Mouse (Mus musculus) kidney, embryonic 16.5 days (tissue): ENCODE measurements around the gene Kcnb1. TPM values are rescaled to one million over a fixed set of nuclear protein-coding genes. Genes with fewer than 3 reads are reported as not detected.

Experiments
- ATAC-seq: fragments of 200-750 bp; cut with Nextera tagmentation; 2 replicates; pipeline ENCODE4 v1.8.0; 2017; ENCODE audit warnings: moderate TSS enrichment; ENCODE audit not compliant: low FRiP score, low TSS enrichment
- H3K27ac ChIP-seq: fragments of 300-500 bp; sonication (generic); 2 replicates; pipeline ENCODE4 v1.5.1; 2014; ENCODE audit warnings: low read length
- H3K27me3 ChIP-seq: fragments of 300-500 bp; sonication (generic); 2 replicates; pipeline ENCODE4 v1.6.1; 2014; ENCODE audit warnings: low read length, control low read depth, mixed read lengths; ENCODE audit not compliant: insufficient read depth
- H3K36me3 ChIP-seq: fragments of 300-500 bp; sonication (generic); 2 replicates; pipeline ENCODE4 v1.6.1; 2014; ENCODE audit warnings: low read length, control low read depth, mixed read lengths; ENCODE audit not compliant: insufficient read depth
- H3K4me1 ChIP-seq: fragments of 300-500 bp; sonication (generic); 2 replicates; pipeline ENCODE4 v1.6.1; 2014; ENCODE audit warnings: low read length, control low read depth, mixed read lengths; ENCODE audit not compliant: insufficient read depth
- H3K4me2 ChIP-seq: fragments of 300-500 bp; sonication (generic); replicated peaks from 2 replicates; pipeline ENCODE4 v1.6.1; 2014; ENCODE audit warnings: low read depth, low read length
- H3K4me3 ChIP-seq: fragments of 300-500 bp; sonication (generic); 2 replicates; pipeline ENCODE4 v1.5.1; 2014; ENCODE audit warnings: mild to moderate bottlenecking, low read length
- H3K9ac ChIP-seq: fragments of 300-500 bp; sonication (generic); replicated peaks from 2 replicates; pipeline ENCODE4 v1.6.1; 2014; ENCODE audit warnings: low read length
- H3K9me3 ChIP-seq: fragments of 300-500 bp; sonication (generic); 2 replicates; pipeline ENCODE4 v1.6.1; 2016; ENCODE audit warnings: low read length, control low read depth
- WGBS: fragments of 180-500 bp; shearing (Covaris S2); extraction: QIAGEN DNeasy Blood & Tissue Kit; methylation state at CpG from one replicate; pipeline ENCODE4 v1.1.7; 2014; 5-methylcytosine and 5-hydroxymethylcytosine counted together
- polyA plus RNA-seq: library from polyadenylated mRNA; unstranded; fragments of >200 nt; fragmentation: Nextera tagmentation; extraction: Ambion mirVana; gene quantifications from 2 replicates; pipeline ENCODE4 v1.2.1, GENCODE M21; 2015

The Kcnb1 gene
- polyA plus RNA-seq, 1 experiment from 2014 or later = 1.1 TPM

DNA sequence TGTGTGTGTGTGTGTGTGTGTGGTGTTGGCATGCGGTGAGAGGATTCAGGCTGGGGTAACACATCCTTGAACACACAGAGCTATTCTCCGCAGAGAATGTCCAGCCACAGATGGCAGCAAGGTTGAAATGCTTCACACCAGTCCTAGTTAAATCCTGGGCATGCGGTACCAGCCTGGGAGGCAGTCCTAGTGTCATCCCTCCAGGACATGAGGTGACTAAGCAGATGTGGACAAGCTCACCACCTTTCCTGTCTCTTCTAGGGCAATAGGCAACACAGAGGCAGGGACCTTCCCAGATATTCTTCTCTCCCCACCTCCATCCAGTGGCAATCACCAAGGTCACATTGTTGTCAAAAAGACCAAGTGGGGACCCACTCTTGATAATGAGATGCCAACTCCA is 47.7 kb downstream of the Kcnb1 start:
- WGBS = 98% methylated on average over 3 of the region's 3 CpGs
- no peaks in the 10 kb centered on the region for H3K9me3 ChIP-seq
- H3K27me3 ChIP-seq = no peaks in the 10 kb centered on the region
- no peaks in the 10 kb centered on the region for H3K36me3 ChIP-seq
- no peak overlapping the region for H3K9ac ChIP-seq
- no peak overlapping the region for H3K4me3 ChIP-seq
- ATAC-seq = no peak
- H3K27ac ChIP-seq = no peak overlapping the region
- H3K4me1 ChIP-seq = peaks cover 16% of the 10 kb centered on the region; the same call in 1 of the 2 replicates
- H3K4me2 ChIP-seq = no peak overlapping the region

- no peak overlapping the region for H3K9ac ChIP-seq
- WGBS = 68% methylated on average over 4 of the region's 4 CpGs
Observed at GRCm38 (mm10) chr2:167141810-167142209, 48.1 kb downstream of the Kcnb1 start.

GRCm38 (mm10) chr2:167139801-167140269 is 50.1 kb downstream of the Kcnb1 start:
- Histone ChIP-seq H3K27me3 (no peaks in the 10 kb centered on the region), H3K36me3 (no peaks in the 10 kb centered on the region), H3K9ac (no peak overlapping the region), H3K4me2 (no peak overlapping the region), H3K4me1 (peaks cover 6% of the 10 kb centered on the region; the same call in 1 of the 2 replicates), H3K9me3 (no peaks in the 10 kb centered on the region), H3K4me3 (no peak overlapping the region), H3K27ac (no peak overlapping the region)
- ATAC-seq = no peak
- 60% methylated on average over 13 of the region's 13 CpGs for WGBS

More at GRCm38 (mm10) chr2:167141810-167142209, 48.1 kb downstream of the Kcnb1 start:
- H3K9me3 ChIP-seq = no peaks in the 10 kb centered on the region
- no peaks in the 10 kb centered on the region for H3K36me3 ChIP-seq
- H3K4me2 ChIP-seq = no peak overlapping the region
- H3K27me3 ChIP-seq = no peaks in the 10 kb centered on the region
- peaks cover 16% of the 10 kb centered on the region; the same call in 1 of the 2 replicates for H3K4me1 ChIP-seq
- H3K27ac ChIP-seq = no peak overlapping the region
- H3K4me3 ChIP-seq = no peak overlapping the region
- ATAC-seq = no peak

DNA sequence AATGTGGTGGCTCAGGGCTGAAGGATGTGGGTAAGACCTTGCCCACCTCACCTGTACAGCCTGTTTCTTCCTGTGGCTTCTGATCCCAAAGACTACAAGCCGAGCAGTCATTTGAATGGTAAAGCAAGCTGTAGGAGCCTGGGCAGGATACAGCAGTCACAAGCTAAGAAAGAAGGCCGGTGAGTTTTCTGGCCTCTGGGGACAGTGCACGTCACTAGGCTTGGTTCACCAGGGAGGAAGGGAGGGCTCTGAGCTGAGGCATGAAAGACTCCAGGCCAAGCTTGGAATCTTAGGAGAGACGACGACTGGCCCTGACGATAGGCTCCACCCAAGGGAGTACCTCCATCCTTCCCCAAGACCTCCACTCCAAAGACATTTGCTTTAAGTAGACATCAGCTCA is 51.3 kb downstream of the Kcnb1 start:
- WGBS = 59% methylated on average over 6 of the region's 6 CpGs
- Histone ChIP-seq H3K4me2 (no peak overlapping the region), H3K9ac (no peak overlapping the region), H3K27ac (no peak overlapping the region), H3K4me1 (no peaks in the 10 kb centered on the region), H3K27me3 (no peaks in the 10 kb centered on the region), H3K9me3 (no peaks in the 10 kb centered on the region), H3K36me3 (no peaks in the 10 kb centered on the region), H3K4me3 (no peak overlapping the region)
- ATAC-seq = no peak

- Histone ChIP-seq H3K27me3 (no peaks in the 10 kb centered on the region), H3K9ac (no peak overlapping the region), H3K4me1 (peaks cover 2% of the 10 kb centered on the region; the same call in 1 of the 2 replicates), H3K4me3 (no peak overlapping the region), H3K9me3 (no peaks in the 10 kb centered on the region), H3K36me3 (no peaks in the 10 kb centered on the region), H3K27ac (no peak overlapping the region), H3K4me2 (no peak overlapping the region)
- ATAC-seq = no peak
- WGBS = 79% methylated on average over 14 of the region's 14 CpGs
Observed at GRCm38 (mm10) chr2:167136909-167137308, 53.0 kb downstream of the Kcnb1 start.

DNA sequence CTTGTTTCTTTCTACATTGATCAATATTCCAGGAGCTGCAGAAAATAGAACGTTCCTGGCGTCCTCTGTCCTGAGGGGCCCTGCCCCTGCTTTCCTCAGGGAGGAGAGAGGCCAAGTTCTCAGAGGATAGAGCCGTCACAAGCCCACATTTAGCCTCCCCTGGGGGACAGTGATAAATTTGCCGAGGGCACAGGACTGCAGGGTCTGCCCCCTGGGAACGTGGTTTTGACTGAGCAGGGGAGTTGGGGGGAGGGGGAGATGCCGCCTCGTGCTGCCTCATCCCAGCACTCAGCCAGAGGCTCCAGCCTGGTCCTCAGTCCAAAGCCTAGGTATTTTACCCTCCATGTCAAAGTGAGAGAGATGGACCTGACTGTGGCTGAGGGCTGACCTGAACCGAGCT is 57.9 kb downstream of the Kcnb1 start:
- WGBS = 33% methylated on average over 8 of the region's 8 CpGs
- no peak overlapping the region for H3K27ac ChIP-seq
- H3K27me3 ChIP-seq = no peaks in the 10 kb centered on the region
- H3K4me3 ChIP-seq = no peak overlapping the region
- H3K9me3 ChIP-seq = no peaks in the 10 kb centered on the region
- no peak overlapping the region for H3K4me2 ChIP-seq
- no peak for ATAC-seq
- H3K36me3 ChIP-seq = no peaks in the 10 kb centered on the region
- no peak overlapping the region for H3K9ac ChIP-seq
- peaks cover 37% of the 10 kb centered on the region for H3K4me1 ChIP-seq

GRCm38 (mm10) chr2:167130050-167130770 is 59.7 kb downstream of the Kcnb1 start:
- H3K4me2 ChIP-seq = peak overlapping the region; percentile 55
- H3K9ac ChIP-seq = peak overlapping the region; percentile 46; the same call in 1 of the 2 replicates
- no peaks in the 10 kb centered on the region for H3K27me3 ChIP-seq
- H3K27ac ChIP-seq = peak overlapping the region; percentile 95
- ATAC-seq = peak; percentile 49
- WGBS = 13% methylated on average over 9 of the region's 9 CpGs
- H3K36me3 ChIP-seq = no peaks in the 10 kb centered on the region
- no peaks in the 10 kb centered on the region for H3K9me3 ChIP-seq
- H3K4me3 ChIP-seq = peak overlapping the region; percentile 38; the same call in 1 of the 2 replicates
- H3K4me1 ChIP-seq = peaks cover 37% of the 10 kb centered on the region

DNA sequence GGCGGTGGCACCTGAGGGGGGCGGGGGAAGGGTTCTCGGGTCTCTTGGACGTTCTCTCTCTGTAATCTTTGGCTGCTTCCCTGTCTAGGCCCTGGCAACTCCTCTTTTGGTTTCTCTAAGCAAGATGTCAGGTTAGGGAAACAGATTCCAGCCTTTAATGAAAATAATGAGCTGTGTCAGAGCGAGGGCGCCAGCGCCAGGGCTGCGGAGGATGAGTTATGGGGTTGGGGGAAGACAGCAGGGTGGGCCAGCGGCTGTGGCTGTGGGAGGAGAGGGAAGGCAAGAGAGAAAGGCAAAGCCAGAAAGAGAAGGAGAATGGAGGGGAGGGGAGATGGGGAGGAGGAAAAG is 60.4 kb downstream of the Kcnb1 start:
- Histone ChIP-seq H3K36me3 (no peaks in the 10 kb centered on the region), H3K9ac (peak overlapping the region; percentile 50), H3K27me3 (no peaks in the 10 kb centered on the region), H3K4me2 (peak overlapping the region; percentile 55), H3K27ac (peak overlapping the region; percentile 95), H3K4me1 (peaks cover 37% of the 10 kb centered on the region), H3K9me3 (no peaks in the 10 kb centered on the region), H3K4me3 (peak overlapping the region; percentile 38)
- 2% methylated on average over 9 of the region's 9 CpGs for WGBS
- ATAC-seq = peak; percentile 89

DNA sequence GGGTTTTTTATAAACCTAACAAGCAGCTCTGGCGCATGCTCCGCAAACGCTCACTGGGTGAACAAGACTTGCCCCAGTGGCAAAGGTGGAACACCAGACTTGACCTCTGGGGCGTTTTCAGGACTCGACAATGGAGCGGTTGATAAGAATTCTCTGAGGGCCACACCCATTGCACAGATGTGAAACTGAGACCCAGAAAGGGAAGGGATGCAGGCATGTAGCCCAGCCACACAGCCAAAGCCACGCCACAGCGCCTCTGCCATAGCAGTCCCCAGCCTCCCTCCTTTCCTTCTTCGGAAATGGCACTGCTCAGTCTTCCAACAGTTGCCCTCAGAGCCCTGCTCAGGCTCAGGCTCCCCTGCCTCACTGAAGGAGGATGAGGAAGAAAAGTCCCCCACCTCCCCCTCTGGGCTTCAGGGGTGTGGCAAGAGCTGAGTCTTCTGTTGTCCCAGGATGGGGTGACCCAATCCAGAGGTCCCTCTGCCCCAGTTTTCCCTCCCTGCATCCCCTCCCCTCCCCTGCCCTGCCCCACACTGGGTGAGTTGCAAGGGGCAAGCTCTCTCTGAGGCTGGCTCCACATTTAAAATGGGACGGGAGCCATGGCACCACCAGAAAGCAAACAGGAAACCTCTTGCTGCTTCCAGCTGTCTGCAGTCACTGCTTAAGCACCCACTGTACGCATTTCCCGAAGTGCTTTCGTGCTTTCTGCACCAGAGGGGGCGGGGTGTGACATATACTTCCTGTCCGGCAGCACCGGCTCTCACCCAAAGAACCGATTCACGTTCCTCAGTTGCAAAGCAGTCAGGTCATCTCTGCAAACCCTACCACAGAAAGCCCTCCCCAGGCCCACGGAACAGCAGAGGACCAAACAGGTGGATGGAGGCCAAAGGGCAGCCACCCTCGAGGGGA is 61.0 kb downstream of the Kcnb1 start:
- WGBS = 22% methylated on average over 20 of the region's 20 CpGs
- Histone ChIP-seq H3K9me3 (no peaks in the 10 kb centered on the region), H3K4me3 (peak overlapping the region; percentile 38), H3K27me3 (no peaks in the 10 kb centered on the region), H3K9ac (peak overlapping the region; percentile 50), H3K4me2 (peak overlapping the region; percentile 55), H3K27ac (peak overlapping the region; percentile 95), H3K4me1 (peaks cover 37% of the 10 kb centered on the region), H3K36me3 (no peaks in the 10 kb centered on the region)
- peak; percentile 62 for ATAC-seq
